Mouse (Mus musculus): ENCODE measurements around the gene Gclc.
"Not testable (repeated sequence)": the region's sequence is repeated elsewhere in the genome, so short reads cannot be mapped to it uniquely, and the experiment has no call there.

Gene Gclc

GRCm38 (mm10) chr9:77748292-77748691, 6.0 kb upstream of the Gclc start:
- DNase-seq: not testable (repeated sequence)

- DNase-seq: peak; percentile 88 to 91
Measured at GRCm38 (mm10) chr9:77750133-77751060, 3.9 kb upstream of the Gclc start.

- no peak for DNase-seq
Measured at GRCm38 (mm10) chr9:77751091-77751521, 3.2 kb upstream of the Gclc start.

- no peak for DNase-seq
Measured at GRCm38 (mm10) chr9:77754728-77755402, 530 bp downstream of the Gclc start.

GRCm38 (mm10) chr9:77755403-77755784, 1.1 kb downstream of the Gclc start:
- DNase-seq: no peak

- DNase-seq: no peak
Measured at GRCm38 (mm10) chr9:77756076-77756475, 1.7 kb downstream of the Gclc start.

- no peak for DNase-seq
Measured at GRCm38 (mm10) chr9:77757331-77757730, 3.0 kb downstream of the Gclc start.

GRCm38 (mm10) chr9:77758481-77758880, 4.1 kb downstream of the Gclc start:
- no peak for DNase-seq

GRCm38 (mm10) chr9:77759111-77759510, 4.8 kb downstream of the Gclc start:
- DNase-seq: no peak

GRCm38 (mm10) chr9:77759756-77760155, 5.4 kb downstream of the Gclc start:
- no peak for DNase-seq

- DNase-seq: no peak
Measured at GRCm38 (mm10) chr9:77766218-77766617, 11.9 kb downstream of the Gclc start.

GRCm38 (mm10) chr9:77766767-77767166, 12.4 kb downstream of the Gclc start:
- no peak for DNase-seq

GRCm38 (mm10) chr9:77770909-77771308, 16.6 kb downstream of the Gclc start:
- DNase-seq: no peak

- DNase-seq: no peak
Measured at GRCm38 (mm10) chr9:77771330-77771729, 17.0 kb downstream of the Gclc start.

- DNase-seq: no peak
Measured at GRCm38 (mm10) chr9:77771765-77772383, 17.5 kb downstream of the Gclc start.

- no peak for DNase-seq
Measured at GRCm38 (mm10) chr9:77776720-77777515, 22.6 kb downstream of the Gclc start.

GRCm38 (mm10) chr9:77777622-77778021, 23.3 kb downstream of the Gclc start:
- DNase-seq: no peak

- DNase-seq: no peak
Measured at GRCm38 (mm10) chr9:77779711-77780110, 25.4 kb downstream of the Gclc start.

- no peak for DNase-seq
Measured at GRCm38 (mm10) chr9:77781453-77782163, 27.3 kb downstream of the Gclc start.

GRCm38 (mm10) chr9:77782201-77782600, 27.9 kb downstream of the Gclc start:
- no peak for DNase-seq

- DNase-seq: no peak
Measured at GRCm38 (mm10) chr9:77783006-77783405, 28.7 kb downstream of the Gclc start.

GRCm38 (mm10) chr9:77785466-77785865, 31.1 kb downstream of the Gclc start:
- DNase-seq: no peak

Data from thymus, postnatal 36 days (tissue).